Mouse (Mus musculus) forebrain, embryonic 15.5 days (tissue): ENCODE measurements at regions not wholly inside any gene's neighbourhood (a gene's known extent, or its start where the extent isn't known, plus 50 kb on each side); places are given as distances from the start of the nearest gene placed in this dataset.

Source experiments
- ATAC-seq: fragments of 200-750 bp; cut with Nextera tagmentation; replicated peaks from 2 replicates; pipeline ENCODE4 v1.8.0; 2017; ENCODE audit warnings: mild to moderate bottlenecking, moderate TSS enrichment, moderate library complexity
- H3K27ac ChIP-seq: fragments of 300-500 bp; sonication (generic); replicated peaks from 2 replicates; pipeline ENCODE4 v1.5.1; 2015; ENCODE audit warnings: mild to moderate bottlenecking, inconsistent platforms
- H3K27me3 ChIP-seq: fragments of 300-500 bp; sonication (generic); 2 replicates; pipeline ENCODE4 v1.6.1; 2015; ENCODE audit warnings: inconsistent platforms
- H3K36me3 ChIP-seq: fragments of 300-500 bp; sonication (generic); 2 replicates; pipeline ENCODE4 v1.6.1; 2015; ENCODE audit warnings: mild to moderate bottlenecking, inconsistent platforms
- H3K4me1 ChIP-seq: fragments of 300-500 bp; sonication (generic); 2 replicates; pipeline ENCODE4 v1.6.1; 2015; ENCODE audit warnings: inconsistent platforms
- H3K4me2 ChIP-seq: fragments of 300-500 bp; sonication (generic); replicated peaks from 2 replicates; pipeline ENCODE4 v1.6.1; 2015; ENCODE audit warnings: mild to moderate bottlenecking, inconsistent platforms
- H3K4me3 ChIP-seq: fragments of 300-500 bp; sonication (generic); 2 replicates; pipeline ENCODE4 v1.5.1; 2015; ENCODE audit warnings: mild to moderate bottlenecking, inconsistent platforms
- H3K9ac ChIP-seq: fragments of 300-500 bp; sonication (generic); replicated peaks from 2 replicates; pipeline ENCODE4 v1.6.1; 2015; ENCODE audit warnings: mild to moderate bottlenecking, inconsistent platforms
- H3K9me3 ChIP-seq: fragments of 300-500 bp; sonication (generic); 2 replicates; pipeline ENCODE4 v1.6.1; 2016; ENCODE audit warnings: inconsistent platforms
- WGBS: fragments of 180-500 bp; shearing (Covaris S2); methylation state at CpG from one replicate; pipeline ENCODE4 v1.1.7; 2015; ENCODE audit warnings: mixed read lengths; 5-methylcytosine and 5-hydroxymethylcytosine counted together

DNA sequence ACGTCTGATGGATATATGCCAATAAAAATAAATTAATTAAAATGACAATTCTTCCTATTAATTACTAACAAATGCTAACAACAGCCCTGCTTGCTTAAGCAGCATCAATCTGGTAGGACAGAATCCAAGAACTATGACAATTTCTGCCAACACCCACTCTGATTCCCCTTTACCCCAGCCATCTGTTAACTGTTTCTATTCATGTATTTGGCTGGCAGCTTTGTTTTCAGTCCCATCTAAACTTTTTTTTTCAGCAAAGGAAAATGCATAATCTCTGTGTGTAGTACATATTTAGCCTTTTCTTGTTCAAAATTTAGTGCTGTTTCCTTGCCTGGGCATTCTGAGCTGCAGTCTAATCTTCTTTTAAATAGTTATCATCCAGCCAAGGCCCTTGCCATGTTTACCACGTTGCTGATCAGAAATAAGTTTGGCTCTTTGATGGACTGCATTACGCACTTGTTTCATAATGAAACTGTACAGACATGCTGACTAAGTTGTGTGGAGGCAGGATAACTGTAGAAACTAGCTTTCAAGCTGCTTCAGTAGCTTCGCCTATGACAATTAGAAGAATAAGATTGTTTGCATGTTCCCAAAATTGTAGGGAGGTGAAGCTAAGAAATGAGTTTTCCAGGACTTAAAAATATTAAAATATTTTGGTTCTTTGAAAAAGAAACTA lies 67.6 kb downstream of the 4930550L24Rik start:
- 49% methylated on average over 4 of the region's 4 CpGs for WGBS
- ATAC-seq: peak; percentile 71; the same call in 1 of the 2 replicates

More for the DNA sequence above, 67.6 kb downstream of the 4930550L24Rik start:
- Histone ChIP-seq H3K9me3 (no peaks in the 10 kb centered on the region), H3K4me3 (no peak overlapping the region), H3K9ac (no peak overlapping the region), H3K27me3 (no peaks in the 10 kb centered on the region), H3K36me3 (no peaks in the 10 kb centered on the region), H3K27ac (no peak overlapping the region), H3K4me1 (no peaks in the 10 kb centered on the region), H3K4me2 (no peak overlapping the region)
